Mouse (Mus musculus): Measurements from ENCODE around the gene Hmga1.

The Hmga1 gene

DNA sequence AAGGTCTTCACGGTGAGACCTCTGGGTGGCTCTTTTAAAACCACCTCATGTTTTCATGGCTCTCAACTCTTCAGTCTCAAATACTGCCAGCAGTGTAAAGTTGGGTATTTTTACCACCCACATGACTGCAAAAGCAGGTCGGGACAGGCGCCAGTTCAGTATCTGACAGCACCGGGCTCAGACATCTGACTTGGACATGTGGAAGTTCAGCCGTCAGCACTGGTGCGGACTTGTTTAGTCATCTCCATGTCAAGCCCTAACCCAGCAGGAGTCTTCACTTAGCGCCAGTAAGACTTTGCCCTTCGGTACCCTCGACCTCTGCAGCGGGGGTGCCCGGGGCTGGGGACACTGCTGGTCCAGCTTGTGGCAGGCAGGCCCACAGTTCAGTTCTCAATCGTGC is 31.0 kb downstream of the Hmga1 start:
- WGBS: 30% methylated on average over 12 of the region's 12 CpGs

- WGBS: 57% methylated on average over 8 of the region's 8 CpGs
These were observed 31.9 kb downstream of the Hmga1 start for GRCm38 (mm10) chr17:27588231-27588630.

- WGBS: 69% methylated on average over 12 of the region's 12 CpGs
These were observed 35.7 kb downstream of the Hmga1 start for GRCm38 (mm10) chr17:27591826-27592564.

DNA sequence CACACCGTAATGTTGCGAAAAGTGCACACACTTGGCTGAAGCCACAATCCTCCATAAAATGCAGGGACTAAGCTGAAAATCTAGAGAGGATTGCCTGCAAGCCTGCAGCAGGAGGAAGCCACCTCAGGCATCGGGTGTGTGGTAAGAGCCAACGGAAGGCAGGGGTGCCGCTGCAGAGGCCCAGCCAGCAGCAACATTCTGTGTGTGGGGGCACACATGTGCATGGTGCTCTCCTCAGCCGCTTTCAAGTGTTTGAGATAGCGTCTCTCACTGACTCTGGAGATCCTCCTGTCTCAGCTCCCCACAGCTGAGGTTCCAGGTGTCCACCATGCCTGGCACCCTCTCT is 36.2 kb downstream of the Hmga1 start:
- WGBS: 84% methylated on average over 7 of the region's 7 CpGs

- 48% methylated on average over 15 of the region's 15 CpGs for WGBS
These were observed 39.5 kb downstream of the Hmga1 start for GRCm38 (mm10) chr17:27595659-27596375.

GRCm38 (mm10) chr17:27596376-27597190 is 40.3 kb downstream of the Hmga1 start:
- 59% methylated on average over 21 of the region's 21 CpGs for WGBS

- WGBS: 78% methylated on average over 3 of the region's 3 CpGs
These were observed 44.0 kb downstream of the Hmga1 start for GRCm38 (mm10) chr17:27600286-27600685.

DNA sequence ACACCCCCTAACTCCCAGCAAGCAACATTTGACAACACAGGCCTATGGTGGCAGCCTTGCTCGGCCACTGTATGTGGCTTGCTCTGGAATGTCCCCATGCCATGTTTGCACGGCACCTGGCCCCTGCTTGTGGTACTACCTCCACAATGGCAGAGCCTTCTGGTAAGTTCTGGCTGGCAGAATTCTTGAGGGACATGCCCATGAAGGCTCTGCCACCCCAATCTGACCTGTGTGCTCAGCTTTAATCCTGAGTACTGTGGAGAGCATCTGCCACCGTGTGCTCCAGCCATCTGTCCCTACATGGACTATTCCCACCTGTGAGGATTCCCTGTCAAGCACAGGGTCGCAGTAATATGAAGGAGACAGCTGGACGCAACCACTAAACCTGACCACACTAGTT is 44.6 kb downstream of the Hmga1 start:
- 53% methylated on average over 5 of the region's 5 CpGs for WGBS

DNA sequence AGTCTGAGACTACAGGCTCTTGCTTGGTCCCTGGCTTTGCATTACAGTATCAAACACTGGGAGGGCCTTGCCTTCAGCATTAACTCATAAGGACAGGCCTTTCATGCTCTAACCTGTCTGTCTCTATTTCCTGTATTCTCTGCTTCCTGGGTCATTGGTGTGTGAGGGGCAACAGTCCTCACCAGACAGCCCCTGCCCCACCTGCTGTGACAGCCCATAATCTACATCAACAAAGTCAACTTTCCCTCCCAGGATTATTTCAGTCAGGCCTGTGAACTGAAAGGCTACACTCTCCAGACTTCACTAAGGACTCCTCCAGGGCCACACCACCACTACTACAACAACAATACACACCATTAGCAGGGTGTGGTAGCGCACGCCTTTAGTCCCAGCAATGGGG is 46.7 kb downstream of the Hmga1 start:
- 86% methylated on average over 2 of the region's 2 CpGs for WGBS

- WGBS: 35% methylated on average over 21 of the region's 21 CpGs
These were observed 47.4 kb downstream of the Hmga1 start for GRCm38 (mm10) chr17:27603522-27604234.

- 41% methylated on average over 7 of the region's 7 CpGs for WGBS
These were observed 53.3 kb downstream of the Hmga1 start for GRCm38 (mm10) chr17:27609576-27609975.

DNA sequence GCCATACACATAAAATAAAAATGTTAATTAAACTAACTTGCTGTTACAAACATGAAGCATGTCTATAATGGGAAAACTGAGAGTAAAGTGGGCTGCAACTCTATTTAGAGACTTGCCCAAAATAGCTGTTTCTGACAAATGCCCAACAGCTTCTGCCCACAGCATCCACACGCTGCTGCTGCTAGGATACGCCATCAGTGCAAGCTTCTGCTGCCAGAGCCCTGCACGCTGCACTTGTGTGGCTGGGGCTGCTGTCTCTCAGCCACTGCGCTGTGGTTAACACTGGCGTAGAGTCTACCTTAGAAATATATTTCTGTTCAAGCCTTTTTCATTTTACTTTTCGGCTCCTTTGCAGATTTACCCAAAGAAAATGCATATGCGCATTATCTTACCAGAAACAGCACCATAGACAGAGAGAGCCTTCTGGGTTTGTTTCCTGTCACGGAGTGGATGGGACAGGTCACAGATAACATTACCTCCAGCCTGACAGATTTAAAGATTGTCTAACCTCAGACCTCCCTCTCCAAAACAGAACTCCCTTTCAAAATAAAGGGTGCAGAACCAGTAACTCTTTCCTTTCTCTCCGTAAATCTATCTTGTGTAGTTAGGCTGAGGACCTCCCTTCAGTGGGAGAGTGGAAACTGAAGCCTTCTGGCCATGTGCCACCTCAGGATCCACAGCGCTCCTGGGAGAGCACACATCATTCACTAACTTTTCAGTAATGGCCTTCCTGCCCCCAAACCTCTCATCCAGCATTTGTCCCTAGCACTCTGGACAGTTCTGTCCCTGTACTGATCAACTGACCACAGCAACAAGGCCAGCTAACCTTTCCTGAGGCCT is 54.6 kb downstream of the Hmga1 start:
- 23% methylated on average over 10 of the region's 10 CpGs for WGBS

- 38% methylated on average over 3 of the region's 3 CpGs for WGBS
These were observed 55.2 kb downstream of the Hmga1 start for GRCm38 (mm10) chr17:27611519-27611884.

DNA sequence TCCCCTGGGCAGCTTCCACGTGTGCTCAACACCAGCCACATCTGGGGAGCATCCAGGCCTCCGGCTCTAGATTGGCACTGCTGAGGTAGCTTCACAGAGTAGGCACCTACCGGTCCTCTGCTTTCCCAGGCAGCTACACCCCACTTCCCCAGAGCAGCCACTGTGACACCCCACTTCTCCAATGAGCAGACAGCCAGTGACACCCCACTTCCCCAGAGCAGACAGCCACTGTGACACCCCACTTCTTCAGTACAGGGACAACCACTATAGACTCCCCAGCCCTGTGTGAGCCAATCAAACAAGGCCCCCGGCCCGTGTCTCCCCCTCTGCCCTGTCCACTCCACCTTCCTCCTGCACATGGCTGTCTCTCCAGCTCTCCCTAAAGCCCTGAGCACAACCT is 55.7 kb downstream of the Hmga1 start:
- WGBS: 49% methylated on average over 5 of the region's 5 CpGs

GRCm38 (mm10) chr17:27613016-27613415 is 56.7 kb downstream of the Hmga1 start:
- 48% methylated on average over 4 of the region's 4 CpGs for WGBS
